Mouse (Mus musculus) thymus, postnatal 4 days (tissue): ENCODE results near the gene Aamp.
A peak's percentile ranks its signal among the peaks of the same experiment; 100 is the strongest.
"Not testable (repeated sequence)": the region's sequence is repeated elsewhere in the genome, so short reads cannot be mapped to it uniquely, and the experiment has no call there.

Experiments
- DNase-seq: peaks from one replicate; pipeline ENCODE4 v3.0.0; 2021

The Aamp gene

DNA sequence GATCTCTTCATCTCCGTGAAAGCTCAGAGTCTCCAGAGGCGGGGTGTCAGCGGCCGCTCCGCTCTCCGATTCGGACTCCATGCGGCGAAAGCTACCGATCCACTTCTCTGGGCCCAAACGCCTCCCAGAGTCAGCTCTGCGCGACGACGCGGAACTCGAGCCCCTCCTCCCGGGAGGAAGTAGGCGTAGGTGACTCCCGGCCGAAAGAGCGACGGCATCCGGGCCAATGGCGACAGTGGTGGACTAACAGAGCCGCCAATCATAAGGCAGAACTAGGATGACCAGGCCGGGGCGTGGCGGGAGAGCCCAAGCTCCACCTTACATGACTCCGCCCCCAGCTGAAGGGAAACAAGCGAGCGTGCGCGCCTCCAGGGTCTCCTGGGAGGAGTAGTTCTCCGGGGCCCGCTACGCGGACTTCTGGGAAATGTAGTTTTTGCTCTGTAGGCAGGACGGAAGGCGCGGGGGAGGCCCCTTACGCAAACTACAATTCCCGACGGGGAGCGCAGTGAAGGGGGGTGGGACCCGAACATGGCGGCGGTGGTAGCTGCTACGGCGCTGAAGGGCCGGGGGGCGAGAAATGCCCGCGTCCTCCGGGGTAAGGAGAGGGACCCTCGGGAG lies at the start of gene Aamp, which contains the start of gene Pnkd:
Gene Aamp (minus strand): TSS at position 196 of the 618 bp plus-strand sequence.
Gene Pnkd (plus strand): TSS at position 388 of the 618 bp plus-strand sequence.
- DNase-seq: peak; percentile 99

DNA sequence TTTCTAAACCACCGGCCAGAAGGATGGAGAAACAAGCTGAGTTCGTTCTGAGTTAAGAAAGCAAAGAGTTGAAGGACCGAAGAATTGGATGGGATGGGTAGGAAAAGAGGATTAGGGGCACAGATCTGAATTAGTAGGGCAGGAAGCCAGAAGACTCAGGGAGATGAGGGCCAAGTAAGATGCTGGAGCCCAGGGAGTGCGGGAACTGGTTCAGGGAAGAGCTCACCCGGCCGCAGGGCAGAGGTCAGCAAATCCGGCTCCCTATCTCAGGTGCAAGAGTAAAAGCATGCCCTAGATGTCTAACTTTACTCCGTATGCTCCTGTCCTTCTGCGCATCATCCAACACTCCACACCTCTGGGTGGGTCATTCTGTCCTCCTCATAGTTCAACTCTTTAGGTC lies 48.4 kb upstream of the Aamp start:
- no peak for DNase-seq

DNA sequence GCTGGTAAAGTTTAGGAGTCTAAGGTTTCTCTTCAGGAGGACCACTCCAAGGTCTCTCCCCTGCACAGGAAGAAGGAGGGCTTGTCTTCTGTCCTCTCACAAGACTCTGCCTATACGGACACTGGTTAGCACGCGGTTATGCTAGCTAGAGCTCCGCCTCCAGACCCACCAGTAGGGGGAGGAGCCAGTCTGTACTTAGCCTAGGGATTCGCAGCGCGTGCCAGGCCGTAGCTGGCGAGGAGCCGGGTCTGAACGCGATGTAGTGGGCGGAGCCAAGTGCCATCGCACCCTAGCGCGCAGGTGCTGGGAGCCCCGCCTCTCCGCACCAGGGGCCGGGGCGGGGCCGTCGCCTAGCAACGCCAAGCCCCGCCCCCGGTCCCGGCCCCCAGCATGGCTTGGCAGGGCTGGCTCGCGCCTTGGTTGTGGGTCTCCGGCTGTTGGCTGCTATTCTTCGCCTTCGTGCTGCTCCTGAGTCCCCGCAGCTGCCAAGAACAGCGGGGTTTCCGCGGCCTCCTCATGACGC lies 47.8 kb upstream of the Aamp start:
- peak; percentile 96 for DNase-seq

DNA sequence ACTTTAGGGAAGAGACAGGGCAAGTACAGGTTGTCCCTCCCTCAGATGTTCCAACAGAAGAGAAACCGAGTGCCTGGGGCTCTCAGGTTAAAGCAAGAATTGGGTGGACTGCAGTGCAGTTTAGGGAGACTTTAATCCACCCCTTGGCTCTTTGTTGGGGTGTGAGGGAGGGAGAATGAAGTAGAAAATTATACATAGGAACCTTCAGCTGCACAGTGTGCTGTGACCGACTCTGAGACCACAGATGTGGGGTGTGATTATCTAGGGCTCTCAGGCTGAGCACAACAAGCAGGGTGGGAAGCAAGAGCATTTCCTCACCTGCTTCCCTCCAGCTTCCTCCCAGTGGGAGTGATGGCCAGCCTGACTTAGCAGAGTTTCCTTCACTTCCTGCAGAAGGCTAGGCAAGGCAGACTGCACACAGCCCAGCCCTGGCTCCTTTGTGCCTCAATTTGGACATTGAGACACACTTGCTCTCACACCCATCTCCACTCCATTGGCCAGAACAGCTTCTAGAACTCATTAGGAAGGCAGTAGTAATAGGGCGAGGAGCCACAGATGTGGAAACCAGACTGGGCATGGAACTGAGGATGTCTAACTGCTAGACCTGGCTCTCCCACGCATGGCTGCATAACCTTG lies 46.6 kb upstream of the Aamp start:
- DNase-seq: no peak

DNA sequence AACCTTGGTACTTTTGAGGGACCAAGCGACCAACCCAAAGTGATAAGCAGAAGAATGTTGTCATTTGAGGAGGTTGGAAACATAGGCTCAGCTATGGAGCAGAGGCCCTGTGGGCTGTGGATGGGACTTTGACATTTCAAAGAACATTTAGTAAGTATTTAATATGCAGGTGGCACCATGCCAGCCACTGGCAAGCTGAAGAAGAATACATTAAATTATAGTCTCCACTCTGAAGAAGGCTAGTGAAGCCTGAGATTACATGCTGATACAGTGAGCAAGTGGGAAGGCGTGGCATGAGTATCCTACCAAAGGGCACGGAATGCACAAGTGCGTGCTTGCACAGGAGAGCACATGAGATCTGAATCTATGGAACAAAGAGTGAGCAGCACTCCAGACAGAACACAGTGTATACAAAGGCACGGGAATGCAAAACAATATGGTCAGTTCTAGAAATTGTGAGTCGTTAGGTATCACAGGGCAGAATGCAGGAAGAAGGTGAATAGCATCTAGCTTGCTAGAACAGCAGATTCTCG lies 45.4 kb upstream of the Aamp start:
- no peak for DNase-seq

DNA sequence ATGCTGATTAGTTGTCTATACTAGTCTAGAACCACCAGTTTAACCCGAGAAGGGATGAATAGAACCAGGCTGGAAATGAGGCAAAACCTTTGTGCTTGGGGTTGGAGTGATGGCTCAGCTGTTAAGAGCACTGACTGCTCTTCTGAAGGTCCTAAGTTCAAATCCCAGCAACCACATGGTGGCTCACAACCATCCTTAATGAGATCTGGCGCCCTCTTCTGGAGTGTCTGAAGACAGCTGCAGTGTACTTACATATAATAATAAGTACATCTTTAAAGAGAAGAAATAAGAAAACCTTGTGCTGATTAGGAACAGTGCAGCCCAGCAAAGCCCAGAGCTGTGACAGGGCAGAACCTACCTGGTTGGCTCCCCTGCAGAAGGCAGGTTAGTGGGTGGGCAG lies 42.4 kb upstream of the Aamp start:
- DNase-seq: not testable (repeated sequence)

DNA sequence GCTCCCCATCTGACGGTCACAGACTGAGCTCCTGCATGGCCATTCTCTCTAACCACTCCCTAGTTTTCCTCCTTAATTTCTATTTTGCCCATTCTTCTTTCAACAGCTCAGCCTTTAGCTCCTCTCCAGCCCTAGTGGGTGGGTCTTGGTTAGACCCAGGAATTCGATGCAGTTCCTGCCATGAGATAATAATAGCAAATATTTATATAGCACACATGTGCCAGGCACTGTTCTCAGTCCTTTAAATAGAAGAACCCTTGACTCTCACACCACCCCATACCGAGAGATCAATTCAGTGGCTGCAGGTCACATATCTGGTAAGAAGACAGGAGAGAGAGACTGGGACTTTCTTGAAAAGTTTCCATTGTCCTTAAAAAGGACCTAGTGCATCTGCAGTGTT lies 36.9 kb upstream of the Aamp start:
- DNase-seq: no peak

DNA sequence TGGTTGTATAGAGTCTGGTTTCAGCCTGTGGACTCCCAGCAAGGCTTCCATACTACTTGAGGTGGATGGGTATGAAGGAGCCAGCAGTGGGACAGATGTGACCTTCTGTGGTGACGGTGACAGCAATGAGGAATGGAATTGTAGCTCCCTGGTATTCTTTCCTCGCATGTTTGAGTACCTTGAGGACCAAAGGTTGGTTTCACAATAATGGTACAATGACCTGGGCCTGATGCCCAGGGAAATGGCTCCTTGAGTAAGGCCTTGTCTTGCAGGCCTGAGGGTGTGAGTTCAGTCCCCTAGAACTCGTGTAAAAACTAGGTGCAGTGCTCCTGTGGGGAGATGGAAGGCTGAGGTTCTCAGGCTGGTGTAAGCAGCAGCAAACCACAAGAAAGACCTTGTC lies 34.2 kb upstream of the Aamp start:
- no peak for DNase-seq

DNA sequence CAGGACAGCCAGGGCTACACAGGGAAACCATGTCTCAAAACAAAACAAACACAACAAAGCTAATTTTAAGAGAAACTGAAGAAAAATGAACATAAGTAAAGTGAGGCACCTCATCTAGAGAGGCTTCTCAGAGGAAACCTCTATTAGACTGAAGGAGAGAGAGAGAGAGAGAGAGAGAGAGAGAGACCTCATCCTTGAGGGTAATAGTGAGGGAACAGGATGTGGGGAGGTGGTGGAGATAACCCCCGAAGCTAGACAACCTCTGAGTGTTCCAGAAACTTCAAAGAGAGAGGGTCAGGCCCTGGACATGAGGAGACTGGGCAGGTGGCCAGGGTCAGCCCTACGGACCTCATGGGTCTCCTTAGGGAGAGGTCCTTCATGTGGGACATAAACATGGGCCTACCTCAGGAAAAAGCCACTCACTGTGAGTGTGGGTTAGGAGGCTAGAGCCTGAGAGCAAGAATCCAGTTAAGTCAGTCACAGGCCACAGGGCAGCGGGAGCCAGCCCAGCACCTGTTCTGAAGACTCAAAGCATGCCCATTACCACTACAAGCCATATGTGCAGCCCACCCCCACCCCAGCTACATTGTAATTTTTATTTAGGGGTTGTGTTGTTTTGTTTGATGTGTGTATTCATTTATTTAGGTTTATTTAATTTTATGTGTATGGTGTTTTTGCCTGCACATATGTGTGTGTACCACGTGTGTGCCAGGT lies 31.7 kb upstream of the Aamp start:
- DNase-seq: no peak

DNA sequence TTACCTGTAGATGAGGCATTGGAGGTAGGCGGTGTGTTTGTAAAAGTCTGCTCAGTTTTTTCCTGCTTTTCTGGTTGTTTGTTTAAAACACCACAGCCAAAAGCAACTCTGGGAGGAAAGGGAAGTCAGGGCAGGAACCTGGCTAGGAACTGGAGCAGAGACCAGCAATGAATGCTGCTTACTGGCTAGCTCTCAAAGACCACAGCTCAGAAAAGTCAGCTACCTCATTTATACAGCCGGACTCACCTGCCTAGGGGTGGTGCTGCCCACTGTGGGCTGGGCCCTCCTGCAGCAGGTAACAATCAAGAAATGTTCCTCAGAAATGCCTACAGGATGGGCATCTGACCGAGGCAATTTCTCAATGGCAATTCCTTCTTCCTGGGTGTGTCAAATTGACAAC lies 30.3 kb upstream of the Aamp start:
- no peak for DNase-seq

DNA sequence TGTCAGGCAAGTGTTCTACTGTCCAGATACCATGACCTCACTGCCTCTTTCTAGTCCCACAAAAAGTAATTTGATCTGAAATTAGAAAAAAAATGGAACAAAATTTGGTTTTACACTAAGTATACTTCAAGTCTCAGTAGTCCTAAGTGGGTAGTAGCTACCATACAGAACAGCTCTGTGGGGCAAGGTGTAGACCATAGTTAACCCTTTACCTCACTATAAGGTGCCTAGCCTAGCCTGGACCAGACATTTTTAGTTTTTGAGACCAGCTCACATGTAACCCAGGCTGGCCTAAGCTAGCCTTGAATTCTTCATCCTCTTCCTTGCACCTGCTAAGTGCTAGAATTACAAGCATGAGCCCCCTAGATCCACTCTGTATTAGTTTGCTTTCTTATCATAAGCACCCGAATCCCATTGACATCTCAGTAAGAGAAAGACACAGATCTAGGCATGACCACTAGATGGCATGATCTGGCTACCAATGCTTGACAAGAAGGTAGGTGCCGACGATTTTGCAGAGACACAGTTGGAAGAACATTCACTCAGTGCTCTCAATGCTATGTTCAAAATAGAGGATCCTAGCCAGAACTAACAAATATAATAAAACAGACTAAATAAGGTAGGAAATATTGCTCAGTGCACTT lies 28.6 kb upstream of the Aamp start:
- DNase-seq: peak; percentile 59

DNA sequence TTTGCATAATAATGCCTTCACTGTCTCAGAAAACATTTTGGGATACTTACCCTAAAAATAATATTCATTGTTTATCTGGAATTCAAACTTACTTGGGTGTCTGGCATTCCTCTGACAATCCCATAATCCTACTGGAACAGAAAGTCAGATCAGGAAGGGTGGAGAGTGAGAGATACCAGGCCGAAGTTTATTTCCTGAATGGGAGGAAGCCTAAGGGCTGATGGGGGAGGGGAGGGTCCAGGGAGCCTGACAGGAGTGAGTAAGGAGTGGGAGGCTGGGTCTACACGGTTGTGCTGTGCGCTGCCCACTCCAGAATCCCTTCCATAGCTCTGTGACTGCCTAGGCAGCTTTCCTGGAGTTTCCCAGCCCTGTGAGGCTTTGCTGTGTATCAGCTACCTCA lies 25.2 kb upstream of the Aamp start:
- no peak for DNase-seq

DNA sequence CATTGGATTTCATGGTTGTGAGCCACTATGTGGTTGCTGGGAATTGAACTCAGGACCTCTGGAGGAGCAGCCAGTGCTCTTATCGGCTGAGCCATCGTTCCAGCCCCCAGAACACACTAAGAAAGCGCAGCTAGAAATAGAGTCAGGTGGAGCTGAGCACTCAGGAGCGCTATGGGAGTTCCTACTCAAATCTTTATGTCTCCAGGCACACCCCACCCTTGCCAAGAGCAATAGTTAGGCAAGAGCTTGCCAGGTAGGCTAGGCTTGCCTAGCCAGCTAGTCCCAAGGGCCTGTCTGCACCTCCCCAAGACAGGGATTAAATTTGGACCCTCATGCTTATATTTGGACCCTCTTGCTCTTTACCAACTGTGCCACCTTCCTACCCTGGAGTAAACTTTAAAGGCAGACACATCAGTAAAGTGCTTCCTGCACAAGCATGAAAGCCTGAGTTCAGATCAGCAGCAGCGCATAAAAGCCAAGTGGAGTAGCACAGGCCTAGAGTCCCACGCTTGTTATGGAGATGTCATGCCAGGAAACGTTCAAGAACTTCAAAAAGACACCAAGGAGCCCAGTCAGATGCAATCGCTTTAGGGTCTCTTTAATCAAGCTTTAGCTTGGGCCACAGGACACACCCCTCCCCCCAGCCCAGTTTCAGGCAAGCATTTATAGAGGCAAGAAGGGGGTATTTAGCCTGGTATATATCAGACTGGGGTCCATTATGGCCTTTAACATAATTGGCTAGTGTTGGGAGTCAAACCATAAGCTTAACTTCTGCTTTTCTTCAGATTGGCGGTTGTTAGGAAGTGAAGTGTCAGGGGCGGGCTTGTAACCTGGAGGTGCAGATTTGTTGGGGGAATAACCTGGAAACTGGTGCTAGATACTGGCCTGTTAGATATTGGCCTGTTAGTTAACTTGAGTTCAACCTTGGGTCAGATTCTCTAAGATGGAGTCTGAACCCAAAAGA lies 23.7 kb upstream of the Aamp start:
- DNase-seq: no peak

DNA sequence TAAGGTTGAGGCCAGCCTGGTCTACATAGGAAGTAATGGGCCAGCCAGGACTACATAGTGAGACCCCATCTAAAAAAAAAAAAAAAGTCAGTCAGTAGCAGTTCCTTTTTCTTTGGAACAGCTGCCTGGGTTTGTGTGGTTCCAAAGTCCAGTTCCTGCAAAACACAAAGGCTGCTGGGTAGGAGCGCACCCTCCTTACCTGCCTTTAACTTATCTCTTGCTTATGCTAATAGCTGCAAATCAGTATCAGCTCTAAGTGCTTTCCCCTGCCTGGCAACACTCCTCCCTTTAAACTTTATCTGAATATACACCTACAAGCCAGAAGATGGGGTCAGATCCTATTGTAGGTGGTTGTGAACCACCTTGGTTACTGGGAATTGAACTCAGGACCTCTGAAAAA lies 22.6 kb upstream of the Aamp start:
- no peak for DNase-seq

DNA sequence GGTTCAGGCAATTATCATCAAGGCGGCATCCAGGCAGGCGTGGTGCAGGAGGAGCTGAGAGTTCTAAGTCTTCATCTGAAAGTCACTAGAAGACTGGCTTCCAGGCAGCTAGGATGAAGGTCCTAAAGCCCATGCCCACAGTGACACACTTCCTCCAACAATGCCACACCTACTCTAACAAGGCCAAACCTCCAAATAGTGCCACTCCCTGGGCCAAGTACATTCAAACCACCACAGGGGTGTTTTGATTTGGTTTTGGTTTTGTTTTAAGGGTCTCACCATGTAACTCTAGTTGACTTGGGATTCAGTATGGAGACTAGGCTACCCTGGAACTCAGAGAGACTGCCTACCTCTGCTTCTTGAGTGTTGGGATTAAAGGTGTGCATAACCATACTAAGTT lies 21.0 kb upstream of the Aamp start, which contains the start of gene Tmbim1:
Gene Tmbim1 (minus strand): TSS at position 101 of the 400 bp plus-strand sequence.
- DNase-seq: no peak

DNA sequence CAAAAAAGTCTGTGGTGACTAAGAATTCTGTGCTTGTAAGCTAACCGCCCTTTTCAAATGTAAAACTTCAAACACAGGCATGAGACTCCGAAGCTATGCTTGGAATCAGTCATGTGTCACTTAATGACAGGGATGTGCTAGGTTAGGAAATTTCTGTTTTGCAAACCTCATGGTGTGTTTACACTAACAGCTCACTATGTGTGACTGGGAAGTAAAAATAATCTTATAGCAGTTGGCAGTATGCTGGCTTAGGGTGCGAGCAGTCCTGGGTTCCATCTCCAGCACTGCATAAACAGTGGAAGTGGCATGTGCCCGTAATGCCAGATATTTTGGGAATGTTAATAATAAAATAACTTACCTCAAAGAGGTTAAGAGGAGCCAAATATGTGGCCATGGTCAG lies 20.4 kb upstream of the Aamp start:
- DNase-seq: no peak

DNA sequence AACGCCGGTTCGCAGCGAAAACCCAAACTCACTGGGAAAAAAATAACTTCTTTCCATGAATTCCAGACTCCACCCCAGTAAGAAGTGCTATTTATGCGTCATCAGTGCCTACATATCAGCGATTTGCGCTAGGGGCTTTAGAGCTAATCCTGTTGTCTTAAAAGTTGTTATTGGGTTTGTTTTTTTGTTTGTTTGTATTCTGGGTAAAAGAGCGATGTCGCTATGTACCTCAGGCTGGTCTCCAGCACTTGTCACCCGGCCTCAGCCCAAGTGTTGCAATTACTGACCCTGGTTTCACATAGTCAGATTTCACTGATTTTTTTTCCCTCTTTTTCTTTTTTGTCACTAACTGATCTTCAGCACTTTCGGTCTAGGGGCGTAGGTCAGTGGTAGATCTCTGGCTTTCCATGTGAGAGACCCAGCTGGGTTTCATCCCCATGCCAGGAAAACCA lies 19.8 kb upstream of the Aamp start:
- no peak for DNase-seq

DNA sequence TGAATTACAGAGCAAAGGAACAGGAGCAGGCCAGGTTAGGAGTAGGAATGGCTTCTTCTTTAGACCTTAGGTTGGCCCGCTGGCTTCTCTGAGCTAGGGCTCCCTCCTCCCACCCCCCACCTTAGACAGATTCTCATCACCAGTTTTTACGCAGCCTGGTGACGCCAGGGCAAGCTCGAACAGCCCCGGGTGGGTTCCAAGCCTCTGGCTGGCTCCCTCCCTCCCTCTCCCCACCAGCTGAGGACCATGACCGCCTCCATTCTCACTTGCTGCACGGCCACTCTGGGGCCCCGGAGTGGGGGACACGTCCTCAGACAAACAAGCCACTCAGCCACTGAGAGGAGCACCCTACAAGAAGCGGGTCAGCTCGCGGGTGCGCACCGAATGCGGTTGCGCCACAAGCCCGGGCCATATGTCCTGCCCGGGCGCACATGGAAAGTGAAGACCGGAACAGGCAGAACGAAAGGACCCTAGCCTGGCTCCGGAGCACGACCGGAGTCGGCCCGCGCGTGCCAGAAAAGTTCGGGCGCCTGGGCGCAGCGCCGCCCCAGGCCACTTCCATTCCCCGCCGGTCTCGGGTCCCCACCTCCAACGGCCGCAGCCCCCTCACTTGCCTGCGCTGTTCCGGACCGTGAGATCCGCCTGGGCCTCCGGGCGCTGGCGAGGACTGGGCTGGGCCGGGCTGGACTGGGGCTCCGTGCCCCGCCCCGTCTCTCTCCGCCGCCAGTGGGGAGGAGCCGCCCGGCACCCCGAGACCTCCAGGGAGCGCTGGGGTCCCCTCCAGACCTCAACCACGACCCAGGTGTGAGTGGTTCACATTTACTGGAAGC lies 19.2 kb upstream of the Aamp start:
- peak; percentile 62 for DNase-seq

DNA sequence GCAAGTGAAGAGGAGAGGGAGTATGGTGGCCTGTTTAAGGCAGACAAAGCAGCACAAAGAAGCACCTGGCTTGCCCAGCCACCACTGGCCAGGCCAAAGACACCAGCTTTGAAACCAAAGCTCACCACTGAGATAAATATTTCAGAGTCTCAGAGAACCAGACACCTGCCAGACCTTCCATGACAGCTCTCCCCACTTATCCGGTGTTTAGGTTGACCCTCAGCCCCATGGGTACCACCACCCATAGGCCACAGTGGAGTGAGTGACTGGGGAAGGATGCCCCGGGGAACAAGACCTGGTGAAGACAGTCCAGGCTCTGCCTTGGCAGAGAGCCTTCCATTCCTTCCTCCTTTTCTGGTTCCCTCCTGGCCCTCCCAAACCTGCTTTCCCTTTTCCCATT lies 18.3 kb upstream of the Aamp start:
- no peak for DNase-seq

DNA sequence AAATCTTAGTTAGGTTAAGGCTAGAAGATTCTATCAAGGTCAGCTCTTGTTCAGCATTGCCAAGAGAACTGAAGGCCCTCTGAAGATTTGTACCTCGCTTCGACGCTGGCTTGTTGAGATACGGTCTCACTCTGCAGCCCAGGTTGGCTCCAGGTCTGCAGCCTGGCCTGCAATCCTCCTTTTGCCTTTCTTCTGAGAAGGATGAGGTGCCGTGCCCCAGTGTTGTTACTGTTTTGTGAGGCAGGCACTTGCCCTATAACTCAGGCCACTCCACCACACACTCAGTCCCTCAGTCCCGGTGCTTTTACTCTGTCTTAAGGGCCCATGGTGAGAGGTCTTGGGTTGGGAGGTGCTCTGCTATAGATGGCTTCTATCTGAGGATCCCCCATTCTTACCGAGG lies 17.7 kb upstream of the Aamp start:
- no peak for DNase-seq
